Mouse (Mus musculus) embryonic stem cell, embryonic (primary cell): ENCODE measurements around the gene Med27.

Source experiments
- CTCF ChIA-PET, 4 experiments: fragments of 300-600 bp in 2 of 4; fragments of 350-600 bp in 2 of 4; sonication (Branson Sonifier 250); formaldehyde crosslinking; loops; one replicate each; lab custom pipeline; 2022; ENCODE audit warnings: inconsistent platforms in 2 of 4; lab: Charles Lee
- POLR2A ChIA-PET, 4 experiments: fragments of 300-600 bp in 2 of 4; fragments of 350-600 bp in 2 of 4; sonication (Branson Sonifier 250); formaldehyde crosslinking; loops; one replicate each; lab custom pipeline; 2022; ENCODE audit warnings: antibody characterized with exemption in 4 of 4, inconsistent platforms in 1 of 4; lab: Charles Lee

The Med27 gene

GRCm38 (mm10) chr2:29383133-29383532 is 36.5 kb downstream of the Med27 start:
- POLR2A ChIA-PET: no interaction called here
- CTCF ChIA-PET: no interaction called here

GRCm38 (mm10) chr2:29385405-29385804 is 38.8 kb downstream of the Med27 start:
- CTCF ChIA-PET: interaction anchor here in 3 of 4 experiments (0.6 to 2.7 kb wide), 5 partner anchors 19 to 442 kb away, joined by 3 to 11 read pairs (median 3); no protein-coding TSS in a partner anchor

GRCm38 (mm10) chr2:29387268-29387667 is 40.6 kb downstream of the Med27 start:
- POLR2A ChIA-PET: interaction anchor here in 1 of 4 experiments (0.6 kb wide), 1 partner anchor 107 kb away, joined by 3 read pairs; no protein-coding TSS in a partner anchor
- CTCF ChIA-PET: interaction anchor here in 1 of 4 experiments (0.6 kb wide), 1 partner anchor 21 kb away, joined by 5 read pairs; no protein-coding TSS in a partner anchor

More at GRCm38 (mm10) chr2:29385405-29385804, 38.8 kb downstream of the Med27 start:
- POLR2A ChIA-PET: interaction anchor here in 3 of 4 experiments (0.8 to 1.7 kb wide), 8 partner anchors 12 to 162 kb away, joined by 3 read pairs; no protein-coding TSS in a partner anchor

- ChIA-PET CTCF (interaction anchor here in 3 of 4 experiments (0.7 to 2.6 kb wide), 5 partner anchors 15 to 165 kb away, joined by 3 to 10 read pairs (median 3); no protein-coding TSS in a partner anchor), POLR2A (interaction anchor here in 1 of 4 experiments (1.2 kb wide), 1 partner anchor 9 kb away, joined by 6 read pairs; no protein-coding TSS in a partner anchor)
Observed at GRCm38 (mm10) chr2:29388937-29389336, 42.3 kb downstream of the Med27 start.

- ChIA-PET CTCF (interaction anchor here in 2 of 4 experiments (1.0 to 2.6 kb wide), 2 partner anchors 13 kb away, joined by 5 to 10 read pairs; no protein-coding TSS in a partner anchor), POLR2A (interaction anchor here in 1 of 4 experiments (1.3 kb wide), 1 partner anchor 44 kb away, joined by 3 read pairs; the partner anchor contains the start of gene Med27)
Observed at GRCm38 (mm10) chr2:29391086-29391485, 44.5 kb downstream of the Med27 start.

- CTCF ChIA-PET: interaction anchor here in 2 of 4 experiments (0.5 to 1.0 kb wide), 2 partner anchors 12 to 367 kb away, joined by 3 to 5 read pairs; no protein-coding TSS in a partner anchor
- POLR2A ChIA-PET: interaction anchor here in 1 of 4 experiments (1.3 kb wide), 1 partner anchor 45 kb away, joined by 3 read pairs; the partner anchor contains the start of gene Med27
Observed at GRCm38 (mm10) chr2:29391996-29392395, 45.4 kb downstream of the Med27 start.

- ChIA-PET POLR2A (interaction anchor here in 1 of 4 experiments (0.7 kb wide), 1 partner anchor 15 kb away, joined by 3 read pairs; no protein-coding TSS in a partner anchor), CTCF (interaction anchor here in 1 of 4 experiments (0.6 kb wide), 1 partner anchor 87 kb away, joined by 3 read pairs; no protein-coding TSS in a partner anchor)
Observed at GRCm38 (mm10) chr2:29400234-29400633, 53.6 kb downstream of the Med27 start.

- POLR2A ChIA-PET: interaction anchor here in 1 of 4 experiments (0.7 kb wide), 2 partner anchors 14 to 15 kb away, joined by 3 read pairs; no protein-coding TSS in a partner anchor
- CTCF ChIA-PET: interaction anchor here in 2 of 4 experiments (0.6 kb wide), 2 partner anchors 87 to 779 kb away, joined by 3 to 7 read pairs; no protein-coding TSS in a partner anchor
Observed at GRCm38 (mm10) chr2:29400812-29401211, 54.2 kb downstream of the Med27 start.

- ChIA-PET POLR2A (no interaction called here), CTCF (no interaction called here)
Observed at GRCm38 (mm10) chr2:29401868-29402267, 55.2 kb downstream of the Med27 start.

- ChIA-PET CTCF (interaction anchor here in 1 of 4 experiments (1.2 kb wide), 1 partner anchor 415 kb away, joined by 3 read pairs; no protein-coding TSS in a partner anchor), POLR2A (no interaction called here)
Observed at GRCm38 (mm10) chr2:29402550-29403076, 56.0 kb downstream of the Med27 start.

- ChIA-PET CTCF (interaction anchor here (0.5 to 1.7 kb wide), 40 partner anchors 9 to 343 kb away, joined by 3 to 11 read pairs (median 4); partner anchors contain the start of gene Ntng2 (in 1 of the 4)), POLR2A (interaction anchor here in 3 of 4 experiments (0.6 to 1.5 kb wide), 5 partner anchors 9 to 322 kb away, joined by 3 to 5 read pairs (median 3); no protein-coding TSS in a partner anchor)
Observed at GRCm38 (mm10) chr2:29403799-29404530, 57.3 kb downstream of the Med27 start.

GRCm38 (mm10) chr2:29404931-29405330 is 58.3 kb downstream of the Med27 start:
- CTCF ChIA-PET: interaction anchor here in 2 of 4 experiments (0.7 to 1.7 kb wide), 9 partner anchors 10 to 211 kb away, joined by 3 to 11 read pairs (median 5); no protein-coding TSS in a partner anchor
- POLR2A ChIA-PET: interaction anchor here in 1 of 4 experiments (1.5 kb wide), 1 partner anchor 8 kb away, joined by 4 read pairs; no protein-coding TSS in a partner anchor

- ChIA-PET POLR2A (no interaction called here), CTCF (interaction anchor here in 1 of 4 experiments (0.7 kb wide), 1 partner anchor 11 kb away, joined by 3 read pairs; no protein-coding TSS in a partner anchor)
Observed at GRCm38 (mm10) chr2:29405848-29406247, 59.2 kb downstream of the Med27 start.

GRCm38 (mm10) chr2:29407350-29407749 is 60.7 kb downstream of the Med27 start:
- ChIA-PET POLR2A (no interaction called here), CTCF (interaction anchor here in 1 of 4 experiments (0.8 kb wide), 1 partner anchor 9 kb away, joined by 3 read pairs; no protein-coding TSS in a partner anchor)

- ChIA-PET CTCF (no interaction called here), POLR2A (no interaction called here)
Observed at GRCm38 (mm10) chr2:29407764-29408163, 61.1 kb downstream of the Med27 start.

- CTCF ChIA-PET: interaction anchor here in 1 of 4 experiments (1.0 kb wide), 1 partner anchor 193 kb away, joined by 3 read pairs; no protein-coding TSS in a partner anchor
- POLR2A ChIA-PET: interaction anchor here in 1 of 4 experiments (0.8 kb wide), 1 partner anchor 93 kb away, joined by 3 read pairs; no protein-coding TSS in a partner anchor
Observed at GRCm38 (mm10) chr2:29410884-29411283, 64.3 kb downstream of the Med27 start.

GRCm38 (mm10) chr2:29412458-29412857 is 65.8 kb downstream of the Med27 start:
- ChIA-PET POLR2A (interaction anchor here in 1 of 4 experiments (1.5 kb wide), 1 partner anchor 8 kb away, joined by 4 read pairs; no protein-coding TSS in a partner anchor), CTCF (interaction anchor here in 2 of 4 experiments (1.3 to 1.5 kb wide), 2 partner anchors 8 to 9 kb away, joined by 3 to 4 read pairs; no protein-coding TSS in a partner anchor)
